Mouse (Mus musculus): ENCODE measurements around the gene Sox8. TPM values are rescaled to one million over a fixed set of nuclear protein-coding genes. Genes with fewer than 3 reads are reported as not detected.
A peak's percentile ranks its signal among the peaks of the same experiment; 100 is the strongest.

Sox8 gene
- polyA plus RNA-seq (2014; fragmentation: Nextera tagmentation; extraction: Ambion mirVana), result 0.42 and 0.79 TPM in 2 replicates

- TF ChIP-seq CTCF (IDR thresholded peaks at IDR 0.05; ENCODE audit: low read depth), result peak; percentile 46
- Histone ChIP-seq H3K27me3 (ENCODE audit: insufficient read depth, low read length) (peaks cover 27% of the 10 kb centered on the region), H3K36me3 (ENCODE audit: insufficient read depth) (no peaks in the 10 kb centered on the region), H3K9ac (peak within 1 kb of the TSS; percentile 41), H3K27ac (ENCODE audit: low read depth) (no peak within 1 kb of the TSS), H3K9me3 (ENCODE audit: low read depth, low read length) (no peaks in the 10 kb centered on the region), H3K4me2 (peak within 1 kb of the TSS; percentile 92), H3K4me1 (ENCODE audit: insufficient read depth) (peaks cover 4% of the 10 kb centered on the region; the same call in 1 of the 2 replicates), H3K4me3 (ENCODE audit: low read depth, low read length) (peak within 1 kb of the TSS; percentile 44)
- 1% methylated on average over 59 of the region's 61 CpGs for WGBS
- peak; percentile 86 for ATAC-seq (ENCODE audit: insufficient read depth)
- peak; percentile 94 for DNase-seq
These were observed at the start of gene Sox8 for GRCm38 (mm10) chr17:25570648-25571452. Gene Sox8, minus strand, starts transcription at chr17:25570686.

DNA sequence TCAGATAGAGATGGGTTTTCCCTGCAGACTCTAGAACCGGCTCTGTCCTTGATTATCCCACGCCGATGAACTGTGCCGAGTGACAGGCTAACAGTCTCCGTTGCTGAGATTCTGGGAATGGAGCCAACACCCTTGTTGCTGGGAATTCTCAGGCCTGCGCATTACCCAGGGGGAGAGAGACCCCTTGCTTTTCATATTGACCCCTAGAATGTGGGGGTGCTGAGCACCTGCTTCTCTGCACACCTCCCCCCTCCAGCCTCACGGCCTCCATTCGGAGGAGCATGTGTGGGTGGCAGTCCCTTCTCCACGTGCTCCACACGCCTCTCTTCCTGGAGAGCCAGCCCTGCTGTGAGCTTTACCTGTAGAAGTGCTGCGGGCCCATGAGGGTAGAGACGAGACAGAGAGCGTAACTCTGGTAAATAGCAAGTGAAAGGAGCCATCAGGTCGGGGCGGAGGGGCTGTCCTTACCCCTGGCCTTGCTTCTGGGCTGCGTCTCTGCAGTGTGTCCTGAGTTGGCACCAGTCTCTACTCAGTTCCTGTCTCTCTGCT lies 48.1 kb upstream of the Sox8 start:
- no peaks in the 10 kb centered on the region for H3K9me3 ChIP-seq (ENCODE audit: low read depth, low read length)
- H3K27me3 ChIP-seq (ENCODE audit: insufficient read depth, low read length), result no peaks in the 10 kb centered on the region
- H3K36me3 ChIP-seq (ENCODE audit: insufficient read depth), result peaks cover 10% of the 10 kb centered on the region; the same call in 1 of the 2 replicates
- WGBS, result 60% methylated on average over 16 of the region's 16 CpGs
- no peak overlapping the region for H3K4me2 ChIP-seq
- ATAC-seq (ENCODE audit: insufficient read depth) (no peak; the same call in 1 of the 2 replicates), DNase-seq (peak; percentile 88)
- no peak overlapping the region for H3K4me3 ChIP-seq (ENCODE audit: low read depth, low read length)
- no peak overlapping the region for H3K27ac ChIP-seq (ENCODE audit: low read depth)
- H3K4me1 ChIP-seq (ENCODE audit: insufficient read depth), result no peaks in the 10 kb centered on the region
- TF ChIP-seq CTCF (IDR thresholded peaks at IDR 0.05; ENCODE audit: low read depth), result no peak
- no peak overlapping the region for H3K9ac ChIP-seq

DNA sequence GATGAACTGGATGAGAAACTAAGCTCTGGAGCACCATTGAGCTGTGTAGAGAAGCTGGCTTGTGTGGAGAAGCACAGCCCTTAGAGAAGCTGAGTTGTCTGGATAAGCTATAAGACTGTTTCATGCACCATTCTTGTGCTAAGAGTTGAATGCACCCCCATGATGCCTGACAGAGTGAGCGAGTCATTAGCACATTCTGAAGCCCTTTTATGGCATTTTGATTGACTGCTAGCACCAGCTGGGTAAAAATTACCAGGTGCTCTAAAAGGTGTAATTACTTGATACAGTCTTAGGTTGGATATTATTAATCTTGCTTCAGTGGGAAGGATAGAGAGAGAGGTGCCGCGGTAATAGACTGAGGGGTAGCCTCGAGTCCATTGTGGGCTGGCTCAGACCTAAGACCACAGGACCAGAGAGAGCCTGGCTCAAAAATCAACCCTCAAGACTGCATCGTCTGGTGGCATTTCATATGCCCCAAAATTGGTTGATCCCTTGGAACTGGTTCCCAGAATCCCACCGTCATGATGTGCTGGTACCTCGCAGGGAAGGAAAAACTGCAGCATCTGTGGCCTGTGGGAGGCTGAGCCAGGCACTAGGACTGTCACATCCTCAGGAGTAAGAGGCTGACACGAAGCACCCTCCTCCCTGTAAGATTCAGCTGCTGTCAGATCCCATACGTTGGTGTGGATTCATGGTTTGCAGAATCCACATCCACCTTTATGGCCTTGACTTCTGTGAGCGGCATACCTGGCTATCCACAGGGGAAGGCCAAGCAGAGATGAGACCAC lies 44.4 kb upstream of the Sox8 start:
- H3K9ac ChIP-seq, result no peak overlapping the region
- peaks cover 13% of the 10 kb centered on the region for H3K36me3 ChIP-seq (ENCODE audit: insufficient read depth)
- no peak overlapping the region for H3K4me2 ChIP-seq
- H3K9me3 ChIP-seq (ENCODE audit: low read depth, low read length), result no peaks in the 10 kb centered on the region
- H3K4me3 ChIP-seq (ENCODE audit: low read depth, low read length), result no peak overlapping the region
- no peak overlapping the region for H3K27ac ChIP-seq (ENCODE audit: low read depth)
- WGBS, result 87% methylated on average over 10 of the region's 10 CpGs
- ATAC-seq (ENCODE audit: insufficient read depth) (no peak), DNase-seq (no peak)
- no peak for TF ChIP-seq CTCF (IDR thresholded peaks at IDR 0.05; ENCODE audit: low read depth)
- H3K27me3 ChIP-seq (ENCODE audit: insufficient read depth, low read length), result no peaks in the 10 kb centered on the region
- peaks cover 5% of the 10 kb centered on the region; the same call in 1 of the 2 replicates for H3K4me1 ChIP-seq (ENCODE audit: insufficient read depth)

DNA sequence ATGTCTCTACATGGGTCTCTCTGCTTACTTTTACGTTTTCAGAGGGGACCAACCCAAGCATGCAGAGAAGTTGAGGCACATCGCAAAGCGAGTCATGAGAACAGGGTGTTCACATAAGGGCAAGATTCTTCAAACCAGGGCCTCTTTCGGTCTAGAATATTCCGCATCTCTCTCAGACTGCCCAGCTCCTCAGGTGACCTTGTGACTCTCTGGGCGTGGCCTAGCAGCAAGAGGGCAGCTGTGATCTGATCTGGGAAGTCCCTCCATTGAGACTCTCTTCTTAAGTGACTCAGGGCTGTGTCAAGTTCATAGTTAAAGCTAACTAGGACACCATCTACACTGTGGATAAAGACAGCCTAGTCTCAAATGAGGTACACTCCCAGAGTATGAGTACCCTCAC lies 42.8 kb upstream of the Sox8 start:
- H3K27ac ChIP-seq (ENCODE audit: low read depth), result no peak overlapping the region
- peaks cover 5% of the 10 kb centered on the region; the same call in 1 of the 2 replicates for H3K4me1 ChIP-seq (ENCODE audit: insufficient read depth)
- DNase-seq (no peak), ATAC-seq (ENCODE audit: insufficient read depth) (no peak)
- no peak overlapping the region for H3K4me2 ChIP-seq
- no peaks in the 10 kb centered on the region for H3K9me3 ChIP-seq (ENCODE audit: low read depth, low read length)
- H3K27me3 ChIP-seq (ENCODE audit: insufficient read depth, low read length), result no peaks in the 10 kb centered on the region
- 90% methylated on average over 6 of the region's 6 CpGs for WGBS
- H3K9ac ChIP-seq, result no peak overlapping the region
- TF ChIP-seq CTCF (IDR thresholded peaks at IDR 0.05; ENCODE audit: low read depth), result no peak
- no peak overlapping the region for H3K4me3 ChIP-seq (ENCODE audit: low read depth, low read length)
- H3K36me3 ChIP-seq (ENCODE audit: insufficient read depth), result peaks cover 14% of the 10 kb centered on the region

DNA sequence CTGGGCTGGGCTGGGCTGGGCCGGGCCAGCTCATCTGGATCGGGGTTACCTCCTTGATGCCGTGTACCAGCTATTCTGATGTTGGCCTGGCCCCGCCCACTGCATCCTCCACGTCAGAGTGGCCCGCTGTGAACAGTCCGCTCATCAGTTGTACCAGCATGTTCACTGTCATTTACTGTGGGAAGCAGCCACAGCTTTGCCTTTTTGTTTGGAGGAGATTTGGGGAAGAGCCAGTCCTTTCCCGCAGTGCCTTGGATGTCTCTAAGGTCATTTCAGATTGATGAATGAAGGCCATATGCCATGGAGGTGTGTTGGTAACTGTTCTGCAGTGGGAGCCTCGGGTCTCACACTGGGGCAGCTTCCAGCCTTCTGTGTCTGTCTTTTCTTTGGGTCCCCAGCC lies 42.1 kb upstream of the Sox8 start:
- H3K9me3 ChIP-seq (ENCODE audit: low read depth, low read length), result no peaks in the 10 kb centered on the region
- peaks cover 5% of the 10 kb centered on the region; the same call in 1 of the 2 replicates for H3K4me1 ChIP-seq (ENCODE audit: insufficient read depth)
- H3K27ac ChIP-seq (ENCODE audit: low read depth), result no peak overlapping the region
- H3K27me3 ChIP-seq (ENCODE audit: insufficient read depth, low read length), result no peaks in the 10 kb centered on the region
- no peak overlapping the region for H3K4me3 ChIP-seq (ENCODE audit: low read depth, low read length)
- H3K4me2 ChIP-seq, result no peak overlapping the region
- DNase-seq, result no peak
- WGBS, result 82% methylated on average over 9 of the region's 9 CpGs
- ATAC-seq (ENCODE audit: insufficient read depth), result no peak
- no peak overlapping the region for H3K9ac ChIP-seq
- H3K36me3 ChIP-seq (ENCODE audit: insufficient read depth), result peaks cover 18% of the 10 kb centered on the region
- TF ChIP-seq CTCF (IDR thresholded peaks at IDR 0.05; ENCODE audit: low read depth), result no peak

DNA sequence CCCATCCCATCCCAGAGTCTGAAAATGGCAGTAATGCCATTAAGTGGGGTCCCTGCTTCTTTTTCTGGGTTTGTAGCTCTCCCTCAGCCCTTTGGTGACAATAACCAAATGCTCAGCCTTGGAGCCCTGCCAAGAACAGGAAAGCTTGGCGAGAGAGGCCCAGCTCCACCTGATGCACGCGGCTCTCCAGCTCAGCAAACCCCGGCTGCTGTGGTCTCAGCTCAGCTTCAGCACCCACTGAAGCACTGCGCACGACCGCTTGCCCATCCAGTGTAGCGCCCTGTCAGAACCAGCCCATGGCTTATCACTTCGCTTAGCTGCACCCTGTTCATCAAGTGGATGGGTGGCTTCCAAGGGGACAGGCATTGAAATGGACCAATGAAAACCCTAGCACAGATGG lies 39.7 kb upstream of the Sox8 start:
- no peaks in the 10 kb centered on the region for H3K9me3 ChIP-seq (ENCODE audit: low read depth, low read length)
- no peak overlapping the region for H3K27ac ChIP-seq (ENCODE audit: low read depth)
- 31% methylated on average over 9 of the region's 9 CpGs for WGBS
- no peak for TF ChIP-seq CTCF (IDR thresholded peaks at IDR 0.05; ENCODE audit: low read depth)
- peak; percentile 66; the same call in 1 of the 2 replicates for ATAC-seq (ENCODE audit: insufficient read depth)
- no peak overlapping the region for H3K9ac ChIP-seq
- H3K36me3 ChIP-seq (ENCODE audit: insufficient read depth), result peaks cover 11% of the 10 kb centered on the region
- peaks cover 5% of the 10 kb centered on the region; the same call in 1 of the 2 replicates for H3K4me1 ChIP-seq (ENCODE audit: insufficient read depth)
- H3K27me3 ChIP-seq (ENCODE audit: insufficient read depth, low read length), result no peaks in the 10 kb centered on the region
- H3K4me2 ChIP-seq, result no peak overlapping the region
- DNase-seq, result peak; percentile 76
- H3K4me3 ChIP-seq (ENCODE audit: low read depth, low read length), result no peak overlapping the region

GRCm38 (mm10) chr17:25609506-25609828 lies 39.0 kb upstream of the Sox8 start:
- Histone ChIP-seq H3K9ac (no peak overlapping the region), H3K9me3 (ENCODE audit: low read depth, low read length) (no peaks in the 10 kb centered on the region), H3K36me3 (ENCODE audit: insufficient read depth) (peaks cover 11% of the 10 kb centered on the region), H3K4me3 (ENCODE audit: low read depth, low read length) (no peak overlapping the region), H3K4me2 (no peak overlapping the region), H3K4me1 (ENCODE audit: insufficient read depth) (peaks cover 5% of the 10 kb centered on the region; the same call in 1 of the 2 replicates), H3K27ac (ENCODE audit: low read depth) (no peak overlapping the region), H3K27me3 (ENCODE audit: insufficient read depth, low read length) (no peaks in the 10 kb centered on the region)
- TF ChIP-seq CTCF (IDR thresholded peaks at IDR 0.05; ENCODE audit: low read depth), result no peak
- ATAC-seq (ENCODE audit: insufficient read depth) (no peak), DNase-seq (no peak)
- WGBS, result 68% methylated on average over 3 of the region's 3 CpGs
